Mouse (Mus musculus) embryo, embryonic 11.5 days (tissue): ENCODE data around the gene Tenm2.

Source experiments
- DNase-seq: peaks from one replicate; pipeline ENCODE4 v3.0.0-alpha.2; 2012; ENCODE audit warnings: low read depth, low spot score

Gene Tenm2

DNA sequence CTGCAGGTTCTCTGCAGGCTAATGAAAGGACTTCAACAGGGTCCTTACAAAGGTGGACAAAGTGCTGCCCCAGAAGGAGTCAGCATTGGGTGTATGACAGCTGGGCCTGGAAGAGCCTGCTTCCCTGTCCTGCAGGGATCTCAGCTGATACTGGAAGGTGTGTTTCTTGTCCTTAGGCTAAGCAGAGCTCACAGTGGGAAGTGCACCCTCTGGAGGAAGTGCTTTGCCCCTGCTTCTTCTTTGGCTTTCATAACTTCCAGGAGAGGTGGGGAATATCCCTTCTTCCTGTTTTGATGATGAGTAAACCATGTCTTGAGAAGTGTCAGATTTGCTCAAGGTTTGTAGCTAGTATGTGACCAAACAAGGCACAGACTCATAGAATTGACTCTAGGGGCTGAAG, 1240.5 kb downstream of the Tenm2 start:
- no peak for DNase-seq

DNA sequence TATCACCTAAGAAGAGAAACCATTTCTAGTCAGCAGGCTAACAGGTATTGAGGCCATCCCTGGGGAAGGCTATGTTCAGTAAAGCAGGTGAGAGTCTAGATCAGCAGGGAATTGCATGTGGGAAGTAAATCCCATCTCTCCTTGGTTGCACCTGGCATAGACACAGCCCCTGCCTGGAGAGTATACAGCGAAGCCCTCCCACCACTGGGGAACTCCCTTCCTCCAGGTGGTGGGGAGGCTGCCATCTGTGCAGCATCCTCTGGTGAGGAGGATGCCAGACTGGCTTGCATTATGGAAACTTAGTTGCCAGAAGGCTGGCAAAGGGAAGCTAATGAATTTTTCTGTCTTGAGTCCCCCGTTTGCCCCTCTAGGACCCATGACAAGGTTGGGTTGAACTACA, 1243.9 kb downstream of the Tenm2 start:
- DNase-seq: no peak

- DNase-seq: no peak
Measured at GRCm38 (mm10) chr11:35989967-35990366, 1245.8 kb downstream of the Tenm2 start.

GRCm38 (mm10) chr11:35985841-35986393, 1249.8 kb downstream of the Tenm2 start:
- no peak for DNase-seq

DNA sequence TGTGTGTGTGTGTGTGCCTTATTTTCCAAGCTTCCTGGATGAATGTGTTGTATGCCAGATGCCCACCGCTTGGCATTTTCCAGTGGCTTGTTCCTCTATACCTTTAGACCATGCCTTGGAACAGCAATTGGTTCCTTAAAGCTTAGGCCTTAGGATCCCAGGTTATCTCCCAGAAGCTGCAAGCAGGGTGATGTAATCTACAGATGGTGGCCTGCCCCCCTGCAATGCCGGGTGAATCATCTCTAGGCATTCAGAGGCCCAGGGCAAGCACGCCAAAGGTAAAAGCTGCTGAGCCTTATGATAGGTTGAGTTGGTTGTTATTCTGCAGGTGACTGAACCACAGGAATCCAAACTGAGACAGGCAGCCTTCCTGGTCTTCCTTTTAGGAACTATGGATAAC, 1253.0 kb downstream of the Tenm2 start:
- DNase-seq: no peak

GRCm38 (mm10) chr11:35980411-35980917, 1255.3 kb downstream of the Tenm2 start, which contains the start of gene Wwc1:
Gene Wwc1, minus strand, starts transcription at chr11:35980527.
- no peak for DNase-seq

DNA sequence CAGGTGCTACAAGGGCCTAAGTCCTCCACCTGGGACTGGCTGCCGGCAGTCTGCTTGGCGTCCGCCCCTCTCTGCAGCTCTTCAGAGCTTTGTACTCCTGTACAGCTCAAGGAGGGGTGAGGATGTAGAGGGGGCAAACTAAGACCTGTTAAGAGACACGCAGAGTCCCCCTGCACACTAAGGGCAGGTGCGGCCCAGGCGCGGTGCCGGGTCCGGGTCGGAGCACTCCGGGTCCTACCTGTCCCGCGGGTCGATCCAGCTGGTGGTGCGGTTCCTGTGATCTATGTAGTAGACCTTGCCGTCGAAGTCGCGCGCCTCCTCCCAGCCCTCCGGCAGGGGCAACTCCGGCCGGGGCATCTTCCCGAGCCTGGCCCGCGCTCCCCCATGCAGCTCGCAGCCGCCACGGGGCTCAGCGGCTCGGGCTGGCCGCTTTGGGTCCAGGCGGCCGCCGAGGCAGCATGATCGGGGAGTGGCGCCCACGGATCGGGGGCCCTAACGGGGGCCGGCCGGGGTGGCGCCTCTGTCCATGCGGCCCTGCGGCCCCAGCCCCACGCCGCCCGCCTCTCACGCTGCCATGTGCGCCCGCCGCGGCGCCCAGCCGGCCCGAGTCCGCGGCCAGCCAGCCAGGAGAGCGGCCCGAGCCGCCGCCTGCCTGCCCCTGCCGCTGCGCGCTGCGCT, 1255.9 kb downstream of the Tenm2 start:
- DNase-seq: no peak

DNA sequence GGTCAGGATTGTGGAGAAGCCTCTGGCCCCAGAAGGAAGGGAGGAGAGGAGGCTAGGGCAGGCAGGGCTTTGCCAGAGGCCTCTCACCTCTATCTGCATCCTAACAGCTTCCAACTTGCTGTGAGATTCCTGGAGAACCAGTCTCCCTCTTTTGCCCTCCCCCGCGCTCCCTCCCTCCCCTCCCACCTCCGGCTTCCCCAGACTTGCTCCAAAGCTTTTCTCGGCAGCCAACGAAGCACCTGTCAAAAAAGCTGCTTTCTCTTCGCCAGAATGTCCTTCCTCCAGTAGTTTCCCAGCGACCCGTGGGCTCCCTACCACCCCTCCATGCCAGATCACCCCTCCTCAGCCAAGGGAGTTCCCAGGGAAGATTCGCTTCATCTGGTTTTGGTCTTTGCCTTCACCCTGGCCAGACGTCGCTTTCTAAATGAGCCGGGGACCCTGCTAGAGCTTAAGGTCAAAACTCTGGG, 1256.5 kb downstream of the Tenm2 start:
- DNase-seq: no peak

DNA sequence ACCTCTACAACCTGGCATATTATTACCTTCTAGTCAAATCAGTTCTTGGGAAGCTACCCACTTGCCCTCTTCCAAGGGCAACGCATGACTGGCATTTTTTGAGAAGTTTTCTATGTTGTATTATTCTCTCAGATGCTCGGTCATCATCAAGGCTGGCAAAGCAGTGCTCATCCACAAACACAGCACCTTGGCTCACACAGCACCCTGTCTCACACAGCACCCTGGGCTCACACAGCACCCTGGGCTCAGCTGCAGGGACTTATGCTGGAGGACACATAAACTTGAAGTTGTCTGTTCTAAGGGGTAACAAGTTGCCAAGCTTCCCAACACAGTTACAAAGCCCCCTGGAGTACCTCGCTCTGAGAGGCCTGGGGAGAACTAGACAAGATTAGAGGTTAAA, 1258.0 kb downstream of the Tenm2 start:
- DNase-seq: no peak

- no peak for DNase-seq
Measured at GRCm38 (mm10) chr11:35977096-35977495, 1258.7 kb downstream of the Tenm2 start.

DNA sequence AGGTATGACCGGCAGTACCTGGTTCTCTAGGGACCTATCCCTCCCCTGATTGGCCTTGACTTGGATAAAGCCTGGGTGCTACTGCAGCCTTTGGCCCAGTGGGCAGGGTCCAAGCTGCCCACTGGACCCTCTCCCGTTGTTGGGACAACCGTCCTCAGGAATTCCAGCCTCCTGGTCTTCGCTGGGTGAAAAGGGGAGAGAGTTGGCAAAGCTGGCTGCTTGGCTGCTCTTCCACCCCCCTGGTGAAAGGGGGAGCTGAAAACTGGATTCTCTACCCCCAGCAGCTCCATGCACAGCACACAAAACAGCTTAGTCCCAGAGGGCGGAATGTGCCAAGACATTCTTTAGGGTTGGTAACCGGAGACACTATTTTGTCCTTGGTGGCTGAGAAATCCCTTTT, 1259.3 kb downstream of the Tenm2 start:
- DNase-seq: no peak

GRCm38 (mm10) chr11:35974632-35975450, 1260.9 kb downstream of the Tenm2 start:
- DNase-seq: no peak

DNA sequence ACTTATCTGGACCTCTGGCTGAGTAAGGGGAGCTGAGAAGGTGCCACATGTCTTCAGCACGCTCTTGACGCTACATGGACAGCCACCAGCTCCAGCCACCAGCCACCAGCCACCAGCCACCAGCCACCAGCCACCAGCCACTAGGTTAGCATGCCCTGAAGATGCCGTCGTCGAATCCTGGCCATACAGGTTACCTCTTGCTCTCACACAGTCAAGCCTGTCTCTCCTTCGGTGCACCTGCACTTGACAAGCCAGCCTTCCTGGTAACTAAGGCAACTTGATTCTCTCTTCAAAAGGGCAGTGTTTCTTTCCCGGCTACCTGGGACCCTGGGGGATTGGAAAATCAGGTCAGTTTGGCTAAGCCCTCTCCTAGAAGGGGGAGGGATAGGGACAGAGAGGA, 1262.6 kb downstream of the Tenm2 start:
- DNase-seq: no peak

- DNase-seq: no peak
Measured at GRCm38 (mm10) chr11:35972270-35972931, 1263.4 kb downstream of the Tenm2 start.

DNA sequence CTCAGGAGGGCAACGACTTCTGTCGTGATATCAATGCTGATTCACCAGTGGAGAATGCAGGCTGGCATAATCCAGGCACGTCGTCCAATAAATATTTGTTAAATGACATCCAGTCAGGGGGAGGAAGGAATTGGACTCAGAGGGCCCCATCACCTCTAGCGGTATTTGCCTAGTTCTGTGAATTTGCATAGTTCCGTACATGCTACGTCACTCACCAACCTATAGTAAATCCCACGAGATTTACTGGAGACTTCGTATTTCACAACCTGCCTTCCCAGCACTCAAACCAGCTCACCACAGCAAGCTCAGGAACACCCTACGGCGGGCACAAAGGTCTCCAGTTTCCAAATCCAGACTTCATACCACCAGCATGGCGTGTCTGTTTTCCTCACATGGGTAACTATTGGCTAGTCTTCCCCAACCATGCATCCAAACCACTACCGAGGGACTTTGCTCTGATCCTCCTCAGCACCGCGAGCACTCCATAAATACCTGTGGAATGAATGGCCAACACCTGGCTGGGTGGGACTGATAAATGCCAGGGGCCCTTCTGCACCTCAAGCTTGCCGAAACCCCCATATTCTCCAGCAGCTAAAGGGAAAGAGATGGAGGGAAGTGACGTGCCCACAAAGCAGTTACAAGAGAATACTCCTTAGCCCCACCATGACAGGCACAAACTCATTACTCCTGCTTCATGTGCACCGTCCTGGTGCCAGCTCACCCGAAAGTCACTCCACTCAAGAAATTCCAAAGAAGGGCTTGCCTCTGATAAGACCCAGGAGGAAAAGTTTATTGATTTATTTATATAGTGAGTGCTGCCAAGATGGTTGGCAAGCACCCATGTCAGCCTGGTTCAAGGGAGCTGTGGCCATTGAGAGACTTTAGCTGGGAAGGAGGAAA, 1264.7 kb downstream of the Tenm2 start:
- DNase-seq: no peak

DNA sequence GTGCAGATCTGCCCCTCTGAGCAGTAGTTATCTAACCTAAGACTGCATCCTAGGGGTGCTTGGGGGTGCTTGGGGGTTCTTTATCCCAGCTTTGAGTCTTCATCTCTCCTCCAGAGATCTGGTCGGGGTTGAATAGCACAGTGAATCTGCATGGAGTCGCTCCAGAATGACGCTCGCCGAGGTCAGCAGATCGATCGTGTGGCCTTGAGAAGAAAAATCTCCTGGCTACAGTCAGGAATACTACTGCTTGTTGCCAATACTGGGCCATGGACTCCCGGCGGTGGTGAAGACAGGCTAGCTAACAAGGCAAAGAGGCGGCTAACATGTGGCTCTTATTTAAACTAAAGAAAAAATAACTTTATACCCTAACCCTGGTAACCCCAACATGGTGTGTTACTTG, 1267.5 kb downstream of the Tenm2 start:
- no peak for DNase-seq

DNA sequence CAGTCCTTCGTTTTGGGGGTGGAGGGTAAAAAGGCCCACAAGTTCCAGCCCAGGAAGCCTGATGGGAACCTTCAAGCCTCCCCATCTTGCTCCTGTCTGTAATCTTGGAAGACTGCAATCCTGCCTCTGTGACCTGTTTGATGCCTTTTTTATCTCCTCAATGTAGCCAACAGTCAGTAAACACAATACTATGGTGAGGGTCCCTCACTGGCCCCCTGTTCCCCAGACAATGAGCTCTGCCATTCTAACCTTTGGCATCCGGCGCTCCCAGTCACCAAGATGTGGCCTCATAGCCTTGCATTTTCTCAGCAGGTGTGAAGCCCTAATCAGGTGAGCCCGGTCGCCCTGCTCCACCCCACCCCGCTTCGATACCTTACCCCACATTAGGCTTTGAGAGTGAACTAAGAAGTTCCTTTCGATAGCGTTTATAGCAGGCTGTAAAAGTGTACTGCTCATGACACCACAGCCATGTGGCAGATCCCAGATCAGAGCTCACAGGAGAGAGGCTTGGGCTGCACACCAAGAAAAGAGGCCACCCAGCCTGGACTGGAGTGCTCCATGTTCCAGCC, 1271.7 kb downstream of the Tenm2 start:
- no peak for DNase-seq

DNA sequence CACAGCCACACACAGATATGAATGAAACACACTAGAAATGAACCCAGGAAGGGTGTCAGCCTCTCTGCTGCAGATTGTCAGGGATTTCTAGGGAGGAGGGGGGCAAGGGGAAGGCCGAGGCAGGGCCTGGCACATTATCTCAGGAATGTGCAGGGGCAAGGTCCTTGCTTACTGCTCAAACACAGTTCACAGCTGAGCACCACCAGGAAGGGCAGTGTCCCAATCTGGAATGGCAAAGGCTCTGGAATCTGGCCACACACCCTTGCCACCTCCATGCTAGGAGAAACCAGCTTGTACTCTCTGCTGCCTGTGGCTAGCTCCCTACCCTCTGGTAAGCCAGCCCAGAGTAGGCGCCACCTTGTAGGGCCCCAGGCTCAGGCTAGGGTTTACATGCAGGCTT, 1272.2 kb downstream of the Tenm2 start:
- no peak for DNase-seq

DNA sequence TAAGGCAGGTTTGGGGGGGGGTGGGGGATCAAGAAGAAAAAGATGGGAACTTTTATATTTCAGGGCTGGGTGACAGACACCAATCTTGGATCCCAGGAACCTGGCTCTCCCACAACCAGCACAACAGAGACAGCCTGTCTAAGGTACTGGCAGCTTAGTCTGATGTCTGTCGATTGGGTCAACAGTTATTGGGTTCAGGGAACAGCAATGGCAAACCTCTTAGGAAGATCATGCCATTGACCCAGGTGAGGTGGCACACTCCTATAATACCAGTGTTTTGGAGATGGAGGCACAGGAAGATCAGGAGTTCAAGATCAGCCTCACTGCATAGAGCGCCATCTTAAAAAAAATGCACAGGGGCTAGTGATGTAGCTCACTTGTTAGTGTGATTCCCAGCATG, 1273.3 kb downstream of the Tenm2 start:
- DNase-seq: no peak

- no peak for DNase-seq
Measured at GRCm38 (mm10) chr11:35959270-35959669, 1276.5 kb downstream of the Tenm2 start.
